Mouse (Mus musculus) brain, embryonic 14.5 days (tissue): Measurements from ENCODE around the gene Trpc6. TPM values are rescaled to one million over a fixed set of nuclear protein-coding genes. Genes with fewer than 3 reads are reported as not detected.

Experiments
- DNase-seq: peaks from one replicate; pipeline ENCODE4 v3.0.0-alpha.2; 2011; ENCODE audit warnings: low read depth
- CTCF ChIP-seq: fragments of 200-500 bp; IDR thresholded peaks from 2 replicates; pipeline ENCODE4 v1.5.1; 2012; ENCODE audit warnings: inconsistent platforms, mild to moderate bottlenecking, moderate library complexity, borderline replicate concordance; ENCODE audit not compliant: insufficient read depth, insufficient read length; ENCODE audit errors: extremely low read depth
- POLR2A ChIP-seq: fragments of 200-500 bp; IDR thresholded peaks from 2 replicates; pipeline ENCODE4 v1.6.1; 2012; ENCODE audit warnings: mild to moderate bottlenecking, inconsistent platforms, borderline replicate concordance; ENCODE audit not compliant: poor library complexity, insufficient read depth, insufficient read length, severe bottlenecking; ENCODE audit errors: extremely low read depth
- polyA plus RNA-seq: library from polyadenylated mRNA; depleted of rRNA; stranded (reverse); fragments of >200 nt; gene quantifications from 2 replicates; pipeline ENCODE4 v1.2.3, GENCODE M21; 2012; rRNA removed

Trpc6 gene
- 0.43 and 0.60 TPM in 2 replicates for polyA plus RNA-seq

DNA sequence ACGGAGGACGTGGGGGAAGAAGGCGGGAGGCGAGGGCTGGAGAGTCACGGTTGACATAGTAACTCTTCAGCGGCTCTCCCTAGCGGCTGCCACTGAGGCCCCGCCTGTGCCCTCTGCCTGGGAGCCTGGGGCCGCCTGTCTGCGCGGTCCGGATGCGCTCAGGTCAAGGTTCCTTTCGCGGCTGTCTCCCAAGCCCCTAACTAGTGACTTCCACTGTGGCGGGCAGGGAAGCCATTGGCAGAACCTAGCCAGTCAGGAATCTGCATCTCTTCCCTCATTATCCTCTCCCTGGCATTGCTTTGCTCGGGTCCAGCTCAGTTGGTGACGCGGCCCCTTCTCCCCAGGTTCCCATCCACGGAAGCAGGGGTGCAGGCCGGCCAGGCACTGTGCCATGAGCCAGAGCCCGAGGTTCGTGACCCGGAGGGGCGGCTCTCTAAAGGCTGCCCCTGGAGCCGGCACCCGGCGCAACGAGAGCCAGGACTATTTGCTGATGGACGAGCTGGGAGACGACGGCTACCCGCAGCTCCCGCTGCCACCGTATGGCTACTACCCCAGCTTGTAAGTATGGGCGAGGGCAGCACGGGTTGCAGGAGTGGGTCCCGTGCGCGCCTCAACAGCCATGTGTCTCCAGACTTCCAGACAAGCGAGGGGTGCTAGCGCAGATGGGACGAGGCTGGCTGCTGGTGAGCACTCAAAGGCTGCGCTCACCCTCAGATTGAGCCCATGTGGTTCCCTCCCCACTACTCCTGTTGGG lies at the start of gene Trpc6:
Gene Trpc6, plus strand, starts transcription at position 102 of the 754 bp plus-strand sequence.
- TF ChIP-seq POLR2A (no peak), CTCF (no peak)
- peak; percentile 59 for DNase-seq

DNA sequence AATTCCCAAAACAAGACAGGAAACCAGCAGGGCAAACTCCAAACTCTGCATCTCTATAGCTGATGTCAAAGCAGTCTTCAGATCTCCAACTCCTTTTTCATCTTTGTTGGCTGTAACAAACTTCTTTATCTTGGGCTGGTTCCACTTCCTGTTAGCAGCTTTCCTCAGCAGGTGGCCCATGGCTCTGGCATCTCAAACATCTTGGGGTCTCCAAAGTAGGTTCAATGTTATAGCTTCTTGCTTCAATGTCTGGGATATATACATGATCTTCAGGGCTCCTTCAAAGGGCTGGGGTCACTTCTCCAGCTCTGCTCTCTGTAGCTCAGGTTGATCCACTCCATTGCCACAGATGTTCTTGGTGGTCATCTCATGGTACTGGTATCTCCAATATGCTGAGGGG lies 23.0 kb upstream of the Trpc6 start:
- no peak for DNase-seq
- no peak for TF ChIP-seq POLR2A
- TF ChIP-seq CTCF = no peak

DNA sequence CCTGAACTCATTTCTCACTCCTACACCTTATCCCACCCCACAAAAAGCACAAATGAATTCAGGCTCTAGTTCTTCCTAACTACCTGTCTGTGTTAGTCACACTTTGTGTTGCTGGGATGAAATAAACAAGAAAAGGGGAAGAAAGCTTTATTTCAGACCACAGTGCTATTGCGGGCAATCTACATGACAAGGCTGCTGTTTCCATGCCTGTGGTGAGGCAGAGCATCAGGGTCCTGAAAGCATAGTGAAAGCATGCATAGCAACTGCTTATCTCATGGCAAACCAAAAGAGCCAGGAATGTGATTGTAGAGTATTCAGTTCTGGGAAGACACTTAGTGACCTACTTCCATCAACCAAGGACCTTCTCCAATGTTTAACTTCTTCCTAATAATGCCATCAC lies 10.3 kb upstream of the Trpc6 start:
- DNase-seq = no peak
- TF ChIP-seq POLR2A = no peak
- no peak for TF ChIP-seq CTCF

- TF ChIP-seq CTCF (no peak), POLR2A (no peak)
- DNase-seq = no peak
Observed at GRCm38 (mm10) chr9:8545236-8545635, 1.3 kb downstream of the Trpc6 start.

- TF ChIP-seq POLR2A (no peak), CTCF (no peak)
- DNase-seq = no peak
Observed at GRCm38 (mm10) chr9:8558574-8558973, 14.6 kb downstream of the Trpc6 start.

DNA sequence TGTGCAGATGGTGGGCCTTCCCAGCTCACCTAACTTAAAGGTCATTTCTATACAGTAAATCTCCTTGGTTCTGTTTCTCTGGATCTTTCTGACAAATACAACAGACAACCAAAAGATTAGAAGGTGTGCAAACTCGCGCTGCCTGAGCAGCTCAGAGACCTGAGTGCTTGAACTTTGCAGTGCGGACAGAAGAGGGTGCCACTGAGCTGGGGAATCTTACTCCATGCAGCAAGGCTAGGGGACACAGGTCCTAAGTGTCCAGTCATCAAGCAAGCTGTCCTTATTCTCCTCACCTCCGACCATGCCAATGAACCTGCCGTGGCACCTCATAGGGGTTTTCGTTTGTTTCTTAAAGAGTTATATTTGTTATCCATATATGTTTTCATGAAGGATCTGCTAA lies 48.7 kb downstream of the Trpc6 start:
- no peak for DNase-seq
- TF ChIP-seq POLR2A (no peak), CTCF (peak; percentile 44; the same call in 1 of the 2 replicates)

- no peak for TF ChIP-seq CTCF
- no peak for TF ChIP-seq POLR2A
- DNase-seq = peak; percentile 44
Observed at GRCm38 (mm10) chr9:8597089-8597488, 53.1 kb downstream of the Trpc6 start.

DNA sequence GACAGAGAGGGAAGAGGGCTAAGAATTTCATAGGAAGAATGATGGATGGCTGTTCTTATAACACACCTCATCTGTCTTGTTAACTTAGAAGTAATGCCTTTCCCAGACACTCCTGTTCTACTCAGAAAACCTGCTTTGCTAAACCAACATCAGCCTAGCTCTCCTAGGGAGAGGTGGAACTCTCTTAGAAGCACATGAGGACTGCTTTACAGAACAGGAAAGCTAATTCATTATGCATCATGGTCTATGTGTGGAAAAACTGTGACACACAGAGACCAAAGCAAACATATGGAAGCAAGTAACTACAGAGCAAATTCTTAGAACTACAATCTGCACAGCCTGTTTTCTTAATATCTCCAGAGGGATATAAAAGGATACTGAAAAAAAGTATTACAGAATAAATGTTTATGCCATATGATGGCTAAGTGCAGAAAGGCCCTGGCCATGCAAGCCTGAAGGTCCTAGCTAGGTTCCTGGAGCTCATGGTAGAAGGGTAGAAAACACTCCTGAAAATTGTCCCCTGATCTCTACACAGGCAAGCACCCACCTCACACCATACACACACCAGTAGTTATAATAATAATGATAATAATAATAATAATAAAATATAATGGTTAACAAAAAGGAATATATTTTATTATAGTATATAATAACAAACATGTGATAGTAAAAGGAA lies 63.0 kb downstream of the Trpc6 start:
- no peak for DNase-seq
- TF ChIP-seq CTCF (no peak), POLR2A (no peak)

- no peak for TF ChIP-seq CTCF
- TF ChIP-seq POLR2A = no peak
- peak; percentile 64 for DNase-seq
Observed at GRCm38 (mm10) chr9:8634344-8634743, 90.4 kb downstream of the Trpc6 start.

GRCm38 (mm10) chr9:8643453-8643852 lies 99.5 kb downstream of the Trpc6 start:
- TF ChIP-seq CTCF = no peak
- no peak for TF ChIP-seq POLR2A
- DNase-seq = peak; percentile 32

DNA sequence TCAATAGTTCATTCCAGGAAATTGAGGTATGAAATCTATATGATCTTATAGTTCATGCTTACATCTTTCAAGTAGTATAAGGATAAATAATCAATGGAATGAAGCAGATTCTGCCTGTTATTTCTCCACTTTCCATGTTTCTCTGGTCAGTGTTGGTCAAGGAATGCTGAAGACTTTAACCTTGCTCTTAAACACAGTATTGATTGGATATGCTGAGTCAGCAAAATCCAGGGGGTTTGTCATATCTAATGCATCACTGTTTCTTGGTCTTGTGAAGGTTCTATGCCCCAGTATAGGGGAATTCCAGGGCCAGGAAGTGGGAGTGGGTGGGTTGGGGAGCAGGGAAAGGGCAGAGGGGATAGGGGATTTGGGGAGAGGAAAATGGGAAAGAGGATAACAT lies 111.4 kb downstream of the Trpc6 start:
- no peak for DNase-seq

GRCm38 (mm10) chr9:8672944-8673343 lies 129.0 kb downstream of the Trpc6 start:
- DNase-seq = no peak
- TF ChIP-seq CTCF (no peak), POLR2A (no peak)

More for the DNA sequence above, 111.4 kb downstream of the Trpc6 start:
- TF ChIP-seq CTCF = no peak

DNA sequence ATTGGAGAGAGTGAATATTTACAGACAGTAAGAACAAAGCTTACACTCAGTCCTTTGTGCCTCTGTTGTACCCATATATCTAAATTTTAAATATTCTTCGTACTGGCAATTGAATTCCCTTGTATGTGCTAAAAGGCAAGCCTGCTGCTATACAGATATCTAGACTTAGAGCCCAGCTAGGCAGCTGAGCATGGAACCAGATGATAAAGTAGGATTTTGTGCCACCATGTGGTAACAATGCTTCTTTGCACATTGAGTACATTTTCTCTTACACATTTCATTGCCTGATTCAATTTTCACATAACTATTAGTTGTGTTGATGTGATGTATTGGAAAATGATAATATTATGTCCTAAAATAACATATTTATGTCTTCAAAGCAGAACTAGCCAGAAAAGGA lies 132.7 kb downstream of the Trpc6 start:
- peak; percentile 71 for DNase-seq
- TF ChIP-seq POLR2A = no peak
- TF ChIP-seq CTCF = peak; percentile 39; the same call in 1 of the 2 replicates
